Mouse (Mus musculus): ENCODE data around the gene Dhcr24.

Dhcr24 gene

DNA sequence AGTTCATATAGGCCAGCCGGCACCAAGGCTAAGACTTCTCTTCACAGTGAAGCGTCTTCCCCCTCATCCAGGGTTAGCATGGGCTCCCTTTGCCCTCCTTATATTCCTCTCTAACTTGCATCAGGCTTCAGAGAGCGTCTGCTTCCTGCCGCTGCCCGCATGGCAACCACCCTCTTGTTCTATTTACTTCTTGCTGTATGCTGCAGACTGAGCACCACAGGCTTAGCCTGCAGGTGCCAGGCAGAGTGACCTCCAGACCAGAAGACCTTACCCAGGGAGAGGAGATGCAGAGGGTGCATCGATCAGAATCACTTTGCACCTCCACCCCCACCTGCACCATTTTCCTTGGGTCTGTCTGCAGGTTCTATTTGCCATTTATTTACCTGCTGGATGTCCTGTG is 1.2 kb downstream of the Dhcr24 start:
- DNase-seq = no peak

DNA sequence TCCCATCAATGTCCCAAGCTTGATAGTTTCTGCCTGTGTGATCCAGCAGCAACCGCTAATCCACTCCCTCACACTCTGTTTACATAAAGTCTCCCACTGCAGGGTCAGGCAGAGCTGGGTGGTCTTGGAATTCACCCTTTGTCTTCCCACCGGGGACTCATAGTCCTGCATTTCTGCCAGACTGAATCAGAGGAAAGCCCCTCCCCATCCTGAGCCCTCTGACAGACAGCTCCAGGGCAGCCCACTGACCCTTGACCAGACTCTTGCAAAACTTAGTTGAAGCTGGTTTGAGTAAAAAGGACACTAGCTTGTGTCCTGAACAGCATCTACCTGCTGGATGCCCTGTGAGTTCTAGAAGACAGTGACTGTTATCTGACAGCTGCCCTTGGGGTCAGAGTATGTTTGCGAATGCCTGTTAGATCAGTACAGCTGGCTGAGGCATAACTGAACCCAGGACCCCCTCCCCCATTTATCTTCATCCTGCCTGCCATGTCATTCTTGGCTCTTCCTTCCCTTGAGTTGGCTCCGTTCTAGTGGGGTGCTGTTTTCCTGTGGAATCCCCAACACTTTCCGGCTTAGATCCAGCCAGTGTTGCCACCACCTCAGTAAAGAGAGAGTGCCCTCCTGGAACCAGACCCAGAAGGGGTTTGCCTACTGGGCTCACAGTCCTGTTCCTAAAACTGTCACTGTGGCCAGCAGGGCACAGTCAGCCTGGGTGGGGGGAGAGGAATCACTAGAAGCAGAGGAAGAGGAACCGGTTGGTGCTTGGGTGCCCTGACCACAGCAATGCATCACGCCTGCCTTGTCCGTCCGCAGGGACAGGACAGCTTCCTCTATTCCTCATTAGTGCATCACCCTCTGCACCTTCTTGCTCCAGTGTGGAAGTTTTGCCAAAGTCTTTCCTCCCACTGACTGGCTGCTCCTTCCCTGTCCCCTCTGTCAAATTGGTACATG is 2.3 kb downstream of the Dhcr24 start:
- peak; percentile 22 to 26 for DNase-seq

DNA sequence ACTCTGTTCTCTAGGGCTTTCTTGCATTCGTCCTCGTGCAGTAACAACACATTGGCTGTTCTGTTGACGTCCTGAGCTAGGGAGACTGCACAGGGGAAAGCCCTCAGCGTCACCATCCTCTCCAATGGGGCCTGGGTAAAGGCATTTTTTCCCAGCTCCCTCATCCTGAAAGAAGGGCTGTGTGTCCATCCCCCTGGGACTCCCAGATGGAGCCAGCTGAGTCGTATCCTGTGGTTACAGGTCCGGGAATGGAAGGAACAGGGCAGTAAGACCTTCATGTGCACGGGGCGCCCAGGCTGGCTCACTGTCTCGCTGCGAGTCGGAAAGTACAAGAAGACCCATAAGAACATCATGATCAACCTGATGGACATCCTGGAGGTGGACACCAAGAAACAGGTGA is 3.3 kb downstream of the Dhcr24 start:
- DNase-seq = no peak

DNA sequence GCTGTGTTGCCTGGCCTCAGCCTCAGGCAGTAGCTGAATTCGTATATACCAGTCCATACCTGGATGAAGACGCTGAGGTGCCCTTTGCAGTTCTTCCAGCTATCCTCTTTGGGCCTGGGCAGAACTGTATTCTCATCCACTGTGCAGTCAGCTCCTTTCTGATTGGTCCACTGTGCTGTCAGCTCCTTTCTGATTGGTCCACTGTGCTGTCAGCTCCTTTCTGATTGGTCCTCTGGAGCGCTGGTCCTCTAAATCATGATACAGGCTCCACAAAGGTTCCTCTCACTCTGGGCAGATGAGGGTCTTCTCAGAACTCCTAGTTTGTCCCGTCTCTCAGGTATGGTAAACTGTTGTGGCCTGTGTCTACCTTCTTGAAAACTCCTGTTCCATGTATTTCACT is 8.8 kb downstream of the Dhcr24 start:
- DNase-seq = peak; percentile 22 to 30

DNA sequence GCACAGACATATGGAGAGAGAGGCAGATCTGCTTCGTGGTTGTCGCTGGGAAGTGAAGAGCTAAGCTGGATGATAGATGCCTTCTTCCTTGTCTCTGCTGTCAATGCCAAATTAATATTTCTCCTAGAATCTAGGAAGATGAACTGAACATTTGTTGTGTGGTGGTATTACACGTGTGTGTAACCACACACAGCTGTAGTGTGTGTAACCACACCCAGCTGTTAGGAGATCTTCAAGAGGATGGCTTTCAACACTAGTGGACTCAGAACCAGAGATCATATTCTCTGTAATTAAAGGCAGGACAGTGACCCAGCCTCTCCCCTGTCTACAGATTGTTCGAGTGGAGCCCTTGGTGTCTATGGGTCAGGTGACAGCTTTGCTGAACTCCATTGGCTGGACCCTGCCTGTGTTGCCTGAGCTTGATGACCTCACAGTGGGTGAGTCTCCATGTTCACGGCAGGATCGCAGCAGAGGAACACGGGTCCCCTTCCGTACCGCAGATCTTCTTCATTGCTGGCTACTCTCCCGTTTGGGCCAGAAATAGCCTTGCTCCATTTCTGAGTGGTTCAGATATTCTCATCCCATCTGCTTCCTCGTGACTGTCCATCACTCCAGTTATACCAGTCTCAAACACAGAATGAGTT is 10.4 kb downstream of the Dhcr24 start:
- DNase-seq = peak; percentile 28 to 31

DNA sequence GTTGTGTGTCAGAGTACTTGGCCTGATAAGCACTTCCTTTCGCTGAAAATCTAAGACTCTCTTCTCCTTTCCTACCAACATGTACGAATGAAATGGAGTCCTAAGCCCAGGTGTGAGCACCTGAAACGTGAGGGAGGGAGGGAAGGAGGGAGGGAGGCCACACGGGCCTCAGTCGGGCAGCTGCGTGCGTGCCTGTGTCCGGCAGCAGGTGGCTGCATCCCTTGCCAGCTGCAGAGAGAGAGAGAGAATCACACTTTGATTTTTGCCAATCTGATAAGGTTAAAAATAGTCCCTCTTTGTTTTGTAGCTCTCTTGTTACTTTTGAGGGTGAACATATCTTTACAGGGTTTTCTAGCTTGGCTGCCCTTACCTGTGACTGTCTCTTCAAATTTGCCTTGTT is 14.2 kb downstream of the Dhcr24 start:
- DNase-seq = no peak

DNA sequence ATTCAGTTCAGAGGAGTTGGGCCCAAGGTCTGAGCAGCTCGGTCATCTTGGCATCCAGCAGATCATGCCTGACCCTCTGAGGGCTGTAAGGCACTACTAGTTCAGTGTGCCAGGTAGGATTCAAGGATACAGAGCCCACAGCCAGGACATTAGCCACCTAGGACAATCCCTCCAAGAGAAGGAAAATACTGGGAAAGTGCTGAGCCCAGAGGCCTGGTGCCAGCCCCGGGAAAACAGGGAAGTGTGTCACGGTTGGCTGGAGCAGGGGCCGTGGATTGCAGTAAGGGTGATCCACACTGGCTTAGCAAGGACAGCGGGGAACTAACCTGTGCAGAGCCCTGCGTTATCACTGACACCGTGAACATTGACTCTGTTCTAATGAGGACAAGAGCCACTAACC is 16.7 kb downstream of the Dhcr24 start:
- no peak for DNase-seq

DNA sequence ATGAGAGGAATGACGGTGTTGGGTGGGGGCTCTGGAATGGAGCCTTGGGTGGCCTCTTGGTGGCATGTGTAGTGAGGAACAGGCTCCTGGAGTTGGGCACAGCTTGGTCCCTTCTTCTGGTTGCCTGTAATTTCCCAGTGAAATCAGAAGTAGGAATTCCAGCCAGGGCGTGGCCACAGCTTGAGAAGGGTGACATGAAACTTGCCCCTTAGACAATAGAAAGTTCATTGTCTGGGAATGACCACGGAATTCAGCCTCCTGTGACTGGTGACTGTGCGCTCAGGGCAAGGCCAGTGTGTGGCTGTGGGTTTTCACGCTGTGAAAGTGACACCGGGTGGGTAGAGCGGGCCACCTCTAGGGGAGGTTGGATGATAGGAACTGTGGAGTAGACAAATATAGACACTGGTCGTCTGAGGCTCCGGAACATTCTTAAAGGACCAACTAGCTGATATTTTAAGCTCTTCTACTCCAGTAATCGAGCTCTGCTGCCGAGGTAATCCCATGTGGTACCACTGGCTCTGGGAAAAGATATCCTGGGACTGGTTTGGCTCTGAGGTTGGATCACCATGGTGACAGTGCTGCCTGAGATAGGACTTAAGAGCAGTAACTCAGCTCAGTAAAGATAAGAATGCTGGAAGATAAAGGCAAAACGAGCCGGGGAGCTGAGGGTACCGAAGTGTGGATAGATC is 20.5 kb downstream of the Dhcr24 start:
- no peak for DNase-seq

DNA sequence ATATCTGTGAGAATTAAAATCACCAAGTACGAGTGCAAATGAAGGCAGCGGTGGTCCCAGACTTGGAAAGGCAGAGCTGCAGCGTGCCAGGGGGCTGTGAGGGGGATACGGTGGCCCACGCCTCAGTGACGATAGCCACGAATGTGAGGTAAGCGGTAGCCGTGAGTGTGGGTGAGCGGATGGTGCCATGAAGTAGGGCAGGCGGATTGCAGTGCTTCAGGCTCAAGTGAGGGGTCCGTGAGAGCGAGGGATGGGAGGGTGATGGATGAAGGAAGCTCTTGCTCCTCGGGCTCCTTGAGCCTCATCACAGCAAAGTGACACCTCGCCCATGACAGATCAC is 21.0 kb downstream of the Dhcr24 start:
- DNase-seq = no peak

DNA sequence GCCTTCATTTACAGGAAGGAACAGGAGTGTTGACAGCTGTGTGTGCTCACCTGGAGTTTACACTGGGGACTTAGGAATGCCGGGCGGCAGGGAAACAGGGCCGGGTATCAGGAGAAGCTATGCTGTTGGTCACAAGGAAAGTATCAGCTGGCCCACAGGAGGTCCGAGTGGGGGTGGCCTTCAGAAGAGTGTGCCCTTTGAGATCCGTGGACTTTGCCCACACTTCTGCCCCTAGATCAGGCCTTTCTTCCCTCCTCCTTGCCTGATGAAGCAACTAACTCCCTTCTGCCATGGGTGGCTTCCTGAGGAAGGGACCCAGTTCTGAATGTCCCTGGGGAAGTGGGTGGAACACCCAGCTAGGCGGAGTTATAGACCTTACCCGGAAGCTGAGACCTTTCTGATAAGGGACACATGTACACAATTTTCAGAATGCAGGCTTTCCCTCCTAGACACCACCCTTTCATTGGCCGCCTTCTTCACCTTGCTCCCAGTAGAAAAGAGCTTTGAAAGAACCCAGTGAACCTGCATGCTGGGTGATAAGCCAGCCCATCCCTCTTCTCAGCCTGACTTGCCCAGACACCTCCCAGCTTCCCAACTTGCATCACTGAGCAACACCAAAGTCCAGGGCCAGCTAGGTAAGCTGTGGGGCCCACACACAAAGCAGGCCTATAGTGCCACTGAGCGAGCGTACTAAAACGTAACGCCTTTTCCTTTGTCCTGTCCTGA is 21.8 kb downstream of the Dhcr24 start:
- no peak for DNase-seq

DNA sequence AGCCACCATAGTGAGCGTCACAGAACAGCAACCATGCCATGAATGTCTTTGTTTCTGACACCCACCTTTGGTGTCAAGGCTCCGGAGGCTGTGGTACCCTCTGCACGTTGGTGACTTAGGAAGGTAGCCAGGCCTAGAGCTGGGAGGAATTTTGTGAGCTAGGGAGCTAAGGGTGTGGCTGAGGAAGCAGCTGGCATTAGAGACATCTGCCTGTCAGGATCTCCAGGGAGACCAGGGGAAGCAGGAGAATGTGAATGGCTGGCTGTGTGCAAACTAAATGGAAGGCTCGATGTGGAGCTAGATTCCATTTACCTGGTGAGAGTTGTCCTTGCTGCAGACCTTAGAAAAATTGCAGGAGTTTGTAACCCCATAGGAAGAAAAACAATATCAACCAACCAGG is 23.8 kb downstream of the Dhcr24 start:
- DNase-seq = no peak

DNA sequence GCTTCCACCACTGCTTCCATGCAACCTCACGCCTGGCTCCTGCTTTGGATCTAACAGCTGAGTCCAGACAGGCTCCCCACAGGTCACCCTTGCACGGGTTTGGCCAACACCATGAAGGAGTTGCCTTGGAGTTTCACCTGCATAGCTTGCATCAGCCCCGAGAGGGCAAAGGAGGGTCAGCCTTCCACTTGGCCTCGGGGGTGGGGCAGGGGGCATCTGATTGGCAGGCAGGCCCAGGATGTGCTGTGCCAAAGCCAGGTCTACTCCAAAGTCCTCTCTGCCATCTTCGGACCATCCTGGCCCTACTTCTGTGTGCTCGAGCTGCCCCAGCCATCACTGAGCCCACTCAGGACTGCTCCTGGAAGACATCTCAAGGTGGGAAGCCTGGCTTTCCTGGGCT is 26.2 kb downstream of the Dhcr24 start:
- no peak for DNase-seq

DNA sequence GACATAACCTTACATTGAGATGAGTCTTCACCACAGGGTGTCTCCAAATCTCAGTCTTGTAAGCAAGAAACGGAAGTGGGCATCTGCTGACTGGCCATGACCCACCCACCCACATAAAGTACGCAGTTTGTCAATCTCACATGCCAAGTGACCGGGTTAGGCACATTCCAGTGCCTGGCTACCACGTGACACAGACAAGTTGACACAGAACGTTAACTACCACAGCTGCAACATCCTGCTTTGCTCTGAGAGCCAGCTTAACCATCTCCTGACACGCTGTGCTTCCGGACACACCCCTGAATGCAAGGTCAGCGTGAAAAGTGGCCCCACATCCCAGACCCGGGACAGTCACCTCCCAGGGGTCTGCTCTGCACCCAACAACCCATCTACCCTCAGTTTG is 29.3 kb downstream of the Dhcr24 start:
- DNase-seq = no peak

DNA sequence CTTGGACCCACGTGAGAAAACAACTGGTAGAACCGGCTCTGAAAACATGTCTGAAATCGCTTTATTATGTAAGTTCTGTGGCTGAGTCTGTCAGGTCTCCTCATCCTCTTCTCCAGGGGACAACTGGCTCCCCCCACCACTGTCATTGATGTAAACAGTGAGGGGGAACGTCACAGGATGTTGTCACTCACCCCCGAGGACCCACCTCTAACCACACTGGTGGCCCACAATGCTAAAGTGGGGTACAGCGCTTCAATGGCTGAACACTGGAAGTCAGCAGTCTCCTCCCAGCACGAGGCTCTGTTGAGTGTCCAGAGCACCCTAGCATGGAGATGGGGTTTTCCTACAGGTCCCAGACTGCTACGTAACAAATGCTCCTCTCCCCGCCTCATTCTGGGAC is 30.0 kb downstream of the Dhcr24 start:
- DNase-seq = no peak

DNA sequence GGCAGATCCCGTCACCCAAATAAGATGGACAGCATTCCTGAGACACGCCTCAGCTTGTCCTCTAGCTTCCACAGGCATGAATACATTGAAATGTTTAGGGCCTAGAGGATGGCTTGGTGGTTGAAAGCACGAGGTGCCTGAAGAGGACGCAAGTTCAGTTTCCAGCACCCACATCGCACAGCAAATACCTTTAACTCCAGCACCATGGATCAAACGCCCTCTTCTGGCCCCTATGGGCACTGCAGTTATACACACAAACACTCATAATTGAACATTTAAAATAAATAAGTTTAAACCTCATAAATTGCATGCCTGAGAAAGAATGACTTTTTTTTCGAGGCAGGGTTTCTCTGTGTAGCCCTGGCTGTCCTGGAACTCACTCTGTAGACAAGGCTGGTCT is 32.8 kb downstream of the Dhcr24 start:
- no peak for DNase-seq

DNA sequence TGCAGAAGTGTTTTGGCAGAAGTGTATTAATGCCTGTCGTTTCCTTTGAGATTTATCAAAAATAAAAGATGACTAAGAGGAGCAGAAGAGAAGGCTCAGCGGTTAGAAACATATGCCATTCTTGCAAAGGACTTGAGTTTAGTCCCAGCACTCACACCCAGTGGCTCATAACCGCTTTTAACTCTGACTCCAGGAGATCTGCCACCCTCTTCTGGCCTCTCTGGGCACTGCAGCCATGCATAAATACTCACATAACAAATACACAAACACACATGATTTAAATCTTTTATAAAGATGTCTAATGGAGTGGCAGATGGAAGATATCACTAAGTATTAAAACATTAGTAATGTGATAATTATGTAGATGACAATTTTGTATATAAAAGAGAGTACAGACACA is 35.4 kb downstream of the Dhcr24 start:
- no peak for DNase-seq

DNA sequence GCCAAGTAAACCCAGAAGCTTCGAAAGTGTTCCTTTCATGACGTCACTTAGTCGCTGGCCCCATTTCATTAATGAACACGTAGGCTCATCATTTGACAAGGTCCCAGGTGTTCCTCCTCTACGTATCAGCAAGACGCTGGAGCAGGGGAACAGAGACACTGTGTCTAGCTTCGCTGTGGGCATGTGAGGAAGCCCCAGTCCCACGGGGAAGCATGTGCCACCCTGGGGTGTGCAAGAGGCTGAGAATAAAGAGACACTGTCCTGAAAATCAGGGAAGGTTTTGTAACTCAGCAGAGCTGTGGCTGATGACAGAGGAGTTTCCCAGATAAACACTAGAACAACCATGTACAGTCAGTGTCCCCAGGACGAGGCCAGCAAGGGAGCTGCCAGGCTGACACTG is 36.2 kb downstream of the Dhcr24 start:
- DNase-seq = no peak

DNA sequence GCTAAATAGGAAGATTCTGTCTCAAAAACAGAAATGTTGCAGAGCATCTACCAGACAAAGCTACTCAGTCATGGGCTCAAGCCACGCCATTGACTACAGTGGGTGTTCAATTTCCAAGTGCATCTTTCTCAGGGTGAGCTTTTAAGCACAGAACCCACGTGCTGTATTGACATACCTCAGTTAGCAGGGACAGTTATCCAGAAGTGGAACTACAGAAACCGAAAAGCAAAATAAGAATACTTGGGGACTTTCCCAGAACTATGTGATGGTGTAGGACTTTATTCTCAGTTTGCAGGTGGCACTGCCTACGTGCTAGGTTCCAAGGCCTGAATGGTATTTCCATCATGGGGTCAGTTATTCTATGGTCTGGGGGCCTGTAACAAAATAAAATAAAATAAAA is 36.9 kb downstream of the Dhcr24 start:
- no peak for DNase-seq

DNA sequence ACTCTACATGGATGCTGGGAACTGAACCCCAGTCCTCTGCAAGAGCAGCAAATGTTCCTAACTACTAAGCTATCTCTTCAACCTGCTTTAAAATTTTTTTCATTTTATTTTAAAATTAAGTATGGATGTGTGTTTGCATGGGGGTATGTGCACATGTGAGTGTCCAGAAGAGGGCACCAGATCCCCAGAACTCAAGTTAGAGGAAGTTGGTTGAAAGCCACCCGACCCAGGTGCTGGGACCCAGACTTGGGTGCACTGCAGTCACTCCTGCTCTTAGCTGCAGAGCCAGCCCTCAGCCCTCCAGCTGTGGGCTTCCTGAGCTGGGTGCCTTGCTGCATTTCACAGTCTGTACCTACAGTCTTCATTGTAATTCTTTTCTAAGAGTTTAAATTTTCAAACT is 38.6 kb downstream of the Dhcr24 start:
- DNase-seq = no peak

DNA sequence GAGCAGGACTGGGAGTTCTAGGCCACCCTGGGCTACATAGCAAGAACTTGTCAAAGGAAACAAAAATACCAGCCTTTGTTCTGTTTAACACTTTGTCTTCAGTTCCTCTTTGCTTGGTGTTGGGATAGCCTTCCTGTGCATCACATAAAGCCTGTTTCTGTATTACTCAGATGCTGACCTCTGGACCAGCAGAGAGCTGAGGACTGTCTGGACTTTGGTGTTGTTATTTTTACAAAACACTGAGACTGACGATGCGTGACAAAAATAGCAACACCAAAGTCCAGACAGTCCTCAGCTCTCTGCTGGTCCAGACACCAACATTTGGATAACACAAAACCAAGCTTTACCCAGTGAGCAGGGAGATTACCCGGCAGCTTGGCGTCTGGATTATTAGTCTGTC is 39.9 kb downstream of the Dhcr24 start:
- no peak for DNase-seq

DNA sequence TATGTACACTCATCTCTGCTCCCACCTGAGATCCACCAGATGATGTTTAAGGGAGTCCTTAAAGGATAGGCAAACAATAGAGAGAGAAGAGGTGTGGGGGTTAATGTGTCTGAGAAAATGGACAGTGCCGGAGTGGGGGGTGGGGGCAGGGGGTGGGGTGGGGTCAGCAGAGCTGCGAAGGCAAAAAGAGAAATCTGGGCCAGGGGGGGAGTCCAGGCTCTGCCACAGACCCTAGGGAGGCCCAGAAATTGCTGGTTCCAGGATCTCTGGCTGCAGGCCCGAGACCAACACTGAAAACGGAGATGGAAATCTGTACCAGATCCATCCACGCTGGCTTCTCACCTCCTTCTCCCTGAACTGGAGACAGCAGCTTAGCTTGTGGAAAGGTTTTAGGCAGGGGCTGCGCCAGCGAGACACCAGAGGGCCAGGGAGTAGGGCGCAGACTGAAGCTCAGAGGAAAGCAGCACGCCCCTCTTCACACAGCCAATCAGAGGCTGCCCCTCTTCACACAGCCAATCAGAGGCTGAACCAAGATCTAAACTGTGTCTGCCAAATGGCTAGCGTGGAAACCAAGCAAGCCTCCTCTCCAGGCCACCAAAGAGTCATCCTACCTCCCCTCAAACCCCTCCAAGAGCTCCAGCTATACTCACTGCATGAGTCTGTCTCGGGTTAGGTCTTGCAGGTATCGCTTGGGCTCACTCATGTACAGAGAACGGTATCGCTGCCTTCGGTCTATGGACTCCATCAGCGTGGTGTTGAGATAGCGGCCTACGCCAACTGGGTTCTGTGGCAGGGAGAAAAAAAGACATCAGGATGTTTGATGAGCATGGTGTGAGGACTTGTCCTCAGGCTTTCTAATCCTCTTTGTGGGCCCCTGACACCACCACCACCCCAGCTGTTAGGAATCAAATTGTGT is 46.1 kb downstream of the Dhcr24 start:
- peak; percentile 47 to 61 for DNase-seq

DNA sequence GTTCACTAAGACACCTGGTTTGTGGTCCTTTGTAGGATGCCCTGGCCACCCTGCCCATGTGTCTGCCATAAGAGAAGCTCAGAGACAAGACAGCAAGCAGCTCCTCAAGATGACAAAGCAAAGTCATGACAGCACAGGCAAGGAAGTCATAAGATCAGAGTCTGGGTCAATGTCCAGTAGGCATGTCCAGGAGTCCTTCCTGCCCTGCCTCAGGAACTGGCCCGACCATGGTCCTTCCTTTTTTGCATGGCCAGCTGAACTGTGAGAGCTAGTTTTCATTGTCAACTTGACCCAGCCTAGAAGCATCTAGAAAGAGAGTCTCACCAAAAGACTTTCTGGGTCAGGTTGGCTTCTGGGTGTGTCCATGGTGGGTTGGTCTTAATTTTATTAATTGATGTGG is 47.1 kb downstream of the Dhcr24 start:
- no peak for DNase-seq
